Mouse (Mus musculus) cerebellum, adult 9-10 months (tissue): Measurements from ENCODE around the gene Ccdc71l.

Experiments used
- DNase-seq: peaks from one replicate; pipeline ENCODE4 v3.0.0; 2022

Gene Ccdc71l

GRCm38 (mm10) chr12:32378528-32379295, at the start of gene Ccdc71l:
Gene Ccdc71l, plus strand, starts transcription at chr12:32378704.
- DNase-seq, result peak; percentile 87

- no peak for DNase-seq
Measured at GRCm38 (mm10) chr12:32339078-32339477, 39.4 kb upstream of the Ccdc71l start.

- DNase-seq, result no peak
Measured at GRCm38 (mm10) chr12:32343487-32343886, 35.0 kb upstream of the Ccdc71l start.

- no peak for DNase-seq
Measured at GRCm38 (mm10) chr12:32346121-32346520, 32.4 kb upstream of the Ccdc71l start.

DNA sequence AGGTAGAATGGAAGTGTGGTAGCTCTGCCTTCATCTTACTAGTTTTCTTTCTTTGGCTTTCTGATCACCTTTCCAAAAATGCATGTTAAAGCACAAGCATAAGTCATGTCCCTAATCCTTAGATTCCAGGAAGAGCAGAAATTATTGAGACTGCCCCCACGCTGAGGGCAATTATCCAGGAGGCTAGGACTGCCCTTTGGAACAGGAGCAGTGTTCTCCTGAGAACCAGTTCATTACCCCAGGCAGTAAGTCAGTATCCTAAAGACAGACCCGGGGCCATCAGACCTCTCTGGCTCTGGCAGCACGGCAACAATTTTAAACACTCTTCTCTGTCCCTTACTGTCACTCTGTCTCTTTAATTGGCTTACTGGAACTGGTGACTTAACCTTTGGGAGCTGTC, 30.0 kb upstream of the Ccdc71l start:
- DNase-seq, result no peak

DNA sequence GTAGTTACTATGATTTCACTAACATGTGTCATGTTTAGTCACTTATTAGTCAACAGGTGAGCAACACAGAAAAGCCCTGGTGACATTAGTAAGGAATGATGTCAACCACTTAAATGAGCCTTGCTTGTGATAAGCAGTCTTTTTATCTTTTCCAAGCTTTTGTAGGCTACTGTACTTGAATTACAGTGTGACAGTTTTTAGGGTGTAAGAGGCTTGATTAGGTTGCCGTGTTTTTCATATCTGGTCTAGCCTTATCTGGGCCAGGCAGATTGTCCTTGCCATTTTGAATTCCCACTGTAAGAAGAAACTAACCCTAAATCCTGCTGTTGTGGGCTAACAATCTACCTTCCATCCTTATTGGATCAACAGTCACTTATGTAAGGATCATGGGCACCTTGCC, 26.6 kb upstream of the Ccdc71l start:
- DNase-seq, result no peak

GRCm38 (mm10) chr12:32379296-32379725, 807 bp downstream of the Ccdc71l start:
- peak; percentile 85 for DNase-seq

- no peak for DNase-seq
Measured at GRCm38 (mm10) chr12:32379731-32380130, 1.2 kb downstream of the Ccdc71l start.

GRCm38 (mm10) chr12:32380457-32380856, 2.0 kb downstream of the Ccdc71l start:
- no peak for DNase-seq

DNA sequence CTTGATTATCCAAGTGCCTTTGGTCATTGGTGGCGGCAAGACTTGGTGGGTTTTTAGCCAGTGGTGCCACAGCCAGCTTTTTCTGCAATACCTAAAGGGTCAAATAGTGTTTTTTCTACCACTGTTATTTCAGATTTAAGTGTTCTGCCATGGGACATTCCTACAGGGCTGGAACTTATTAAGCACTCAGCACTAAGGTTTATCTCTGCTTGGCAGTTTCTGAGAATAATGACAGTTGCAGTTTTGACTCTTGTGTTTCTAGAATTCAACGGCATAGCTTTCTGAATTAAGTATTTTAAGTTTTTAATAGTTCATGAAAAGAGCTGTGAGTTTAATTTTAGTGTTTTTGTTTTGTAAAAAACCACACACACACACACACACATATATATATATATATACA, 2.5 kb downstream of the Ccdc71l start:
- DNase-seq, result peak; percentile 5

GRCm38 (mm10) chr12:32419537-32419936, 41.0 kb downstream of the Ccdc71l start:
- no peak for DNase-seq

DNA sequence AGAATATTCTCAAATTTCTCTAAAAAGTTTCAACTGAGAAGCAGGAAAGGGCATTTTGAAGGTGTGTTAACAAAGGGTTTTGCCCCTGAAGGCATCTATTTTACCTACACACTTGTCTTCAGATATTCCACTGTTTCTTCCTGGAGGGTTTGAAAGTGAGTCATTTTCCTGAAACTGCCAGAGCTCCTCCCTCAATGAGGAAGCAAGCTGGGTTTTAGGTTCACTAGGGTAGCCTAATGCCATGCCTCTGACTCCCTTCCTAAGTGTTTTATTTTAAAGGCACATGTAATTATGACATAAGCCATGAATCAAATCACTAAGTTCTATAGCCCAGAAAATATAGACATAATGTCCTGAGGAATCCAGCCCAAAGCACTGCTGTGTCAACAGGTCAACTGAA, 49.3 kb downstream of the Ccdc71l start:
- no peak for DNase-seq

DNA sequence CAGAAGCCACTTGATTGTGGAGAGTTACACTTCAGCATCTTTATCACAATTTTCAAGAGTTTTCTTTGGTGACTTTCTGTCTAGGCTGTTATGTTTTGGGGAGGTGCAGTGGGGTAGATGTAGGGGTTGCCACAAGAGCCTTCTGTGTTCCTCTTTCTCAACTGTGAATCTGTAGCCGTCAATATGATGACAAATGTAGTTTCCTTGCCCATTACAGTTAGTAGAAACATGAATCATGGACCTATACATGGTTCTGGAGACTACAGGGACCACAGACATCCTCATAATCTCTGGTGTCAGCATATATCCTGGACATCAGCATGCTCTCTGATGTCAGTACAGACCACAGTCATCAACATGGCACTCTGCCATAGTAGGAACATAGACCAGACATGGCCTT, 52.5 kb downstream of the Ccdc71l start:
- no peak for DNase-seq
